Mouse (Mus musculus) ES-Bruce4 (cell line): Measurements from ENCODE around the gene Polr3h. TPM values are rescaled to one million over a fixed set of nuclear protein-coding genes. Genes with fewer than 3 reads are reported as not detected.

ENCODE experiments used
- H3K27ac ChIP-seq: 2 replicates; pipeline ENCODE4 v1.5.1; 2012; ENCODE audit warnings: low read length, inconsistent platforms; ENCODE audit not compliant: insufficient read depth
- H3K27me3 ChIP-seq: 2 replicates; pipeline ENCODE4 v1.6.1; 2012; ENCODE audit warnings: mild to moderate bottlenecking, low read length, inconsistent platforms; ENCODE audit not compliant: control insufficient read depth, poor library complexity, insufficient read depth, severe bottlenecking
- H3K36me3 ChIP-seq: 2 replicates; pipeline ENCODE4 v1.6.1; 2012; ENCODE audit warnings: inconsistent platforms, mild to moderate bottlenecking, low read length, moderate library complexity; ENCODE audit not compliant: control insufficient read depth, poor library complexity, insufficient read depth, severe bottlenecking
- H3K4me1 ChIP-seq: one replicate; pipeline ENCODE4 v1.8.1; 2011; ENCODE audit warnings: low read length; ENCODE audit not compliant: control insufficient read depth, insufficient read depth
- H3K4me3 ChIP-seq: 2 replicates; pipeline ENCODE4 v1.5.1; 2011; ENCODE audit warnings: low read depth, mild to moderate bottlenecking, low read length
- H3K9ac ChIP-seq: 2 replicates; pipeline ENCODE4 v1.6.1; 2012; ENCODE audit warnings: low read depth, mild to moderate bottlenecking, inconsistent platforms; ENCODE audit not compliant: poor library complexity, severe bottlenecking
- H3K9me3 ChIP-seq: replicated peaks from 2 replicates; pipeline ENCODE4 v1.6.1; 2012; ENCODE audit warnings: mild to moderate bottlenecking, low read length, inconsistent platforms; ENCODE audit not compliant: control insufficient read depth, poor library complexity, insufficient read depth, severe bottlenecking
- CTCF ChIP-seq: IDR thresholded peaks from one replicate; pipeline ENCODE4 v1.8.1; 2011; ENCODE audit warnings: low read depth, low read length
- EP300 ChIP-seq: IDR thresholded peaks from 2 replicates; pipeline ENCODE4 v1.6.1; 2011; ENCODE audit warnings: low read depth, low read length; ENCODE audit not compliant: insufficient read depth
- POLR2A ChIP-seq: IDR thresholded peaks from one replicate; pipeline ENCODE4 v1.8.1; 2011; ENCODE audit warnings: low read length; ENCODE audit not compliant: insufficient read depth
- polyA plus RNA-seq: library from polyadenylated mRNA; stranded (reverse); fragments of >200 nt; gene quantifications from 2 replicates; pipeline ENCODE4 v1.2.4, GENCODE M21; 2011; ENCODE audit warnings: low read depth; ENCODE audit not compliant: missing spikeins, insufficient read depth, insufficient read length

Gene Polr3h
- polyA plus RNA-seq, 1 experiment = 25.5 TPM

- TF ChIP-seq CTCF (no peak), EP300 (no peak), POLR2A (no peak)
- Histone ChIP-seq H3K27ac (0 out of 2 replicates have a peak overlapping the region, but pooled peaks have one; percentile 23), H3K9ac (no peak overlapping the region), H3K4me1 (peaks cover 2% of the 10 kb centered on the region), H3K36me3 (peaks cover 63% of the 10 kb centered on the region), H3K4me3 (no peak overlapping the region), H3K9me3 (no peaks in the 10 kb centered on the region), H3K27me3 (no peaks in the 10 kb centered on the region)
These were observed 26.3 kb upstream of the Polr3h start for GRCm38 (mm10) chr15:81952310-81952709.

GRCm38 (mm10) chr15:81951159-81951558, 25.1 kb upstream of the Polr3h start:
- no peak overlapping the region for H3K27ac ChIP-seq

GRCm38 (mm10) chr15:81950716-81951115, 24.7 kb upstream of the Polr3h start:
- Histone ChIP-seq H3K9ac (no peak overlapping the region), H3K4me3 (no peak overlapping the region), H3K36me3 (peaks cover 47% of the 10 kb centered on the region), H3K4me1 (no peaks in the 10 kb centered on the region), H3K27ac (no peak overlapping the region), H3K27me3 (no peaks in the 10 kb centered on the region), H3K9me3 (no peaks in the 10 kb centered on the region)
- TF ChIP-seq POLR2A = no peak
- no peak for TF ChIP-seq CTCF
- TF ChIP-seq EP300 = no peak

More at GRCm38 (mm10) chr15:81951159-81951558, 25.1 kb upstream of the Polr3h start:
- TF ChIP-seq POLR2A (no peak), CTCF (no peak), EP300 (no peak)
- Histone ChIP-seq H3K9me3 (no peaks in the 10 kb centered on the region), H3K9ac (no peak overlapping the region), H3K4me3 (no peak overlapping the region), H3K27me3 (no peaks in the 10 kb centered on the region), H3K36me3 (peaks cover 51% of the 10 kb centered on the region), H3K4me1 (no peaks in the 10 kb centered on the region)

GRCm38 (mm10) chr15:81949476-81950131, 23.6 kb upstream of the Polr3h start:
- Histone ChIP-seq H3K36me3 (peaks cover 36% of the 10 kb centered on the region), H3K27ac (no peak overlapping the region), H3K4me1 (no peaks in the 10 kb centered on the region), H3K9me3 (no peaks in the 10 kb centered on the region), H3K27me3 (no peaks in the 10 kb centered on the region), H3K9ac (no peak overlapping the region), H3K4me3 (no peak overlapping the region)
- no peak for TF ChIP-seq EP300
- no peak for TF ChIP-seq POLR2A
- TF ChIP-seq CTCF = no peak

- Histone ChIP-seq H3K4me1 (no peaks in the 10 kb centered on the region), H3K27me3 (no peaks in the 10 kb centered on the region), H3K9ac (no peak overlapping the region), H3K9me3 (no peaks in the 10 kb centered on the region), H3K27ac (no peak overlapping the region), H3K36me3 (peaks cover 31% of the 10 kb centered on the region), H3K4me3 (no peak overlapping the region)
- no peak for TF ChIP-seq EP300
- no peak for TF ChIP-seq CTCF
- no peak for TF ChIP-seq POLR2A
These were observed 23.0 kb upstream of the Polr3h start for GRCm38 (mm10) chr15:81949076-81949475.

GRCm38 (mm10) chr15:81943176-81943749, 17.2 kb upstream of the Polr3h start:
- no peak overlapping the region for H3K27ac ChIP-seq
- H3K27me3 ChIP-seq = no peaks in the 10 kb centered on the region
- peaks cover 2% of the 10 kb centered on the region for H3K4me1 ChIP-seq
- no peak for TF ChIP-seq EP300
- TF ChIP-seq CTCF = no peak
- TF ChIP-seq POLR2A = no peak
- H3K4me3 ChIP-seq = no peak overlapping the region
- no peaks in the 10 kb centered on the region for H3K9me3 ChIP-seq
- no peaks in the 10 kb centered on the region for H3K36me3 ChIP-seq
- H3K9ac ChIP-seq = no peak overlapping the region
